Mouse (Mus musculus) testis, postnatal 14 days (tissue): ENCODE data around the gene Efna3.

Experiments
- DNase-seq: peaks from one replicate; pipeline ENCODE4 v3.0.0; 2021; ENCODE audit warnings: low spot score

Gene Efna3

DNA sequence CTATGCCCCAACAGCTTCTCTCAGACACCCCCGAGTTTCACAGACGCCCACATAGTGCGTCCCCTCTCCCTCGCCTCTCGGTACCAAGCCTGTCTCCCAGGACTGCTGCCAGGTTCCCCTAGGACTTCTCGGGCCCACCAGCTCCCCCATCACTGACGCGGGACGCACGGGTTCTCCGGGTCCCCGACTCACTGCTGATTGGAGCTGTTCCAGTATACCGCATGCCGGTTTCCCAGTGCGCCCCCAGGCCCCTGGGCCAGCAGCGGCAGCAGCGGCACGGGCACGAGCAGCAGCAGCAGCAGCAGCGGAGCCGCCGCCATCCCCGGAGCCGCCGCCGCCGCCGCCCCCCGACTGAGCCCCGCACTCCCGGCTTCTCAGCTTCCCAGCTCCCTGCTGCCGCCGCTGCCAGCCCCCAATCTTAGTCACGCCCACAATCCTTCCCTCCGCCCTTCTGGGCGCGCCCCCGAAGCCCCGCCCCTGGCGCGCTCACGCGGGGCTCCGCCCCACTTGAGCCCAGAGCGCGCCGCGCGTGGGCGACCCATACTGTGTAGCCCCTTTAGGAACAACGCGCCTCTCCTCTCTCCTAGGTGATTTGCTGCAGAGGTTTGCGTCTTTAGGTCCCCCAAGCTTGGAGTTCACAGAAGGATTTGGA is at the start of gene Efna3:
Gene Efna3, minus strand, starts transcription at position 452 of the 652 bp plus-strand sequence.
- DNase-seq, result peak; percentile 74

DNA sequence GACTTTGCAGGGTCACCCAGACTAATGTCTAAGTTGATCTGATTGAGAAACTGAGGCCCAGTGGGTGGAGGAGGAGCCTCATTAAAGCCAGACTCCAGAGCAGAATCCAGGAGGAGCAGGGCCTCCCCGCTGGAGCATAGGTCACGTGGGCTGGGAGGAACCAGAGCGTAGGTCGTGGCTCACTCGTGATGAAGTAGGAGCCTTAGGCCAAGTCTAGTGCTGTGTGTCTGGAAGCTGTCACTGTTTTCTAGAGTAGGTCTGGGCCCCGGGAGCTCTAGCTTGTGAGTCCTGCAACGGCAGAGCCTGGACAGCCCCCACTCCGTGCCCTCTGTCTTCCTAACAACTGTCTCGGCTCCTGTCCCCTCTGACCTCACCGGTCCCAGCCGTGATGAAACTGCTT is 44.6 kb upstream of the Efna3 start:
- no peak for DNase-seq

DNA sequence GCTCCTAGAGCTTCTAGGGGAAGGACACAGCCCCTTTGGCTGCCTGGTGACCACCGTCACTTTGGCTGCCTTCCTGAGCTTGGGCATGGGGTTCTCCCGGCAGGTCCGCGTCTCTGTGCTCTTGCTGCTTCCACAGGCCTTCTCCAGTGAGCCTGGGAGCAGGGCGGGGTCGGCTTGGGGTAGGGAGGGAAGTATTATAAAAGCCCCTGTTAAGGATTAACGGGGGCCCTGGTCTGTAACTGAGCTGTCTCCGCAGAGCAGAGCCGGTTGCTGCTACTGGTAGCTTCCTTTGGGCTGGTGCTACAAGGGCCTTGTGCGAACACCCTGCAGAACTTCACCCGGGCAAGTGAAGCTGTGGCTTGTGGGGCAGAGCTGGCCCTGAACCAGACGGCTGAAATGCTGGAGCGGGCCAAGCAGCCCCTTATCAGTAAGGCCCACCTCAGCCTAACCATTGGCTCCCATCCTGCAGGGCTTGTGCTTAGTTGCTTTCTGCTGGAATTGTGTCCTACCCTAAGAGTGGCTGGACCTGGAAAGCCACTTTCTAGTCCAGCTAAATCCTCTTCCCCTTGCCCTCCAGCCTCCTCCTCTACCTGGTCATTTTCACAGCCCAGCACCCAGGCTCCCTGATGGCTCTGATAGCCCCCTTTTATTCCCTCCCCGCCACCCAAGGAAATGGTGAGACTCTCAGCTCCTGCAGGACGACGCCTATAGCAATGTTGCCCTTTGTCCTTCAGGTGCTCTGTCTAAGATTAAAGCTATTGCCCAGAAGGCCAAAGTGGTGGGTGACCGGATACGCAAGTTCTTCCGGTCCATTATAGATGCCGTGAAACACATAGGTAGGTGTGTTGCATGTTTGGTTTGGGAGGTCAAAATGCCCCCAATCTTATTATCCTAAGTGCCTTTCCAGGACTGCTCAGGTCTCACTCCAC is 43.0 kb upstream of the Efna3 start:
- no peak for DNase-seq

DNA sequence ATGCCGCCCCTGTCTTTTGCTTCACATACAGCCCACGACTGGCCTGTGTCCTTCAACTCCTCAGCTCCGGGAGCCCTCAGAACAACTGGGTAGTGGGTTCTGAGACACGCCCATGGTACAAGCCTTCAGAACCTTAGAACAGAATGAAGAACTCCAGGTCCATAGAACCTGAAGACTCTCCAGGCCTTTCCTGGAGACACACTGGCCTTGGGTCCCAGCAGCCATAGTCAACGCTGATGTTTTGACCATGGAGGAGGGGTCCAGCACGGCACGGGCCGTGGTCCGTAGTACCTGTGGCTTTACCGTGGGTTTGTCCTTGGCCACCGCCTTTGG is 42.4 kb upstream of the Efna3 start, which contains the start of gene Dcst1:
Gene Dcst1, minus strand, starts transcription at position 101 of the 333 bp plus-strand sequence.
- no peak for DNase-seq

DNA sequence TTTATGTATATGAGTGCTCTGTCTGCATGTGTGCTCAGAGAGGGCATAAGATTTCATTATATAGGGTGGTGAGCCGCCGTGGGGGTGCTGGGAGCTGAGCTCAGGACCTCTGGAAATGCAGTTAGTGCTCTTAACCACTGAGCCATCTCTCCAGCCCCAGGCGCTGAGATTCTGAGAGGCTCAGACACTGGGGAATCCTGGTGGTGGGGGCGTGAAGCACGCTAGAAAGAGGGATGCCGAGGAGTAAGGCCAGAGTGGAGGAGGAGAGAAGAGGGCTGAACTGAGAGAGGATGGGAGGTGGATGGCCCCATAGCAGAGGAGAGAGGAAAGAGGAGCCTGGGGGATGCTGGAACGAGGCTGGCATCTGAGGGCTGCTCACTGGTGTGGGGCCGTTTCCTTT is 41.9 kb upstream of the Efna3 start:
- DNase-seq, result no peak

DNA sequence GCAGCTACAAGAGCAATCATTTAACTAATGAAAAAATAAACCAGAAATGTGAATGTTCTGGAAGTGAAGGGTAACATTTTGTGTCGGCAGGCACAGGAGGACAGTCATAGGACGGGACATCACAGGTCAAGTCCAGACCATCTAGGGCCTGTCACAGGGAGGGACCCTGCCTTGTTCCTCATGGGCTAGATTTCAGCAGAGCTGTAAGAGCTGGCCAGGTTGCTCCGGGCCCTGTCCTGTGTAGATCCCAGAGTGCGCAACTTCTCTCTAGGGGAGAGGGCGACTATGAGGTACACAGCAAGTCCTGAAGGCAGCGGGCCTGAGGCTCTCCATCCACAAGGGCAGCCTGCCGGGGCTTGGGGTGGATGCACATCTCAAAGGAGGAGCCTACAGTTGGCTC is 38.9 kb upstream of the Efna3 start, which contains the start of gene Dcst2:
Gene Dcst2, plus strand, starts transcription at position 301 of the 400 bp plus-strand sequence.
- DNase-seq, result no peak

DNA sequence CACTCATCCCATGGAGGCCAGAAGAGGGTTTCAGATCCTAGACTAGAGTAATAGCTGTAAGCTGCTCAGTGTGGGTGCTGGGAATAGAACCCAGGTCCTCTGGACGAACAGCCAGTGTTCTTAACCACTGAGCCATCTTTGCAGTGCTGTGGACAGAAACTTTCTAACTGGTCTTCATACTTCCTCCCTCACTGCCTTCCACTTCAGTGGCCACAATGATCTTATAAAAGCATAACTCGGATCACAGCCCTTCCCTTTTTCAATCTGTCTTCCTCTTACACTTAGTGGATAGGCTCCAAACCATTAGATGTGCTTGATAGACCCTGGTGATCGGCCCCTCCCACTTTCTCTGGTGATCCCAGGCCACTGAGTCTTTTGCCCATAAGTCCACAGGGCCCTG is 37.5 kb upstream of the Efna3 start:
- no peak for DNase-seq

DNA sequence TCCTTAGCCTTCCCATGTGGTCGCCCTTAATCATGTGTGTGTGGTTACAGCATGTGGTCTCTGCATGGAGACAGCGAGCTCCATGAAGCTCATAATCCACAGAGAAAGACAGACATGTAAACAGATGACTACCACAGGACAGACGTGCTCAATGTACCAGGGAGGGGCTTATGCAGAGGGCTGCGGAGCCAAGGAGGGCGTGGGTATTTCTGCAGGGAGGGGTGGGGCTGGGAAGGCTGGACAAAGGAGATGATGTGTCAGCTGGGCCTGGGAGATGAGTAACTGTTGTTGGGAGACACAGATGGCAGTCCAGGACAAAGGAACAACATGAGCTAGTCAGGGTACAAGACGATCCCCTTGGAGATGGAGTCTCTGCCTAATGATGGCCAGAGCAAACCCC is 36.9 kb upstream of the Efna3 start:
- DNase-seq, result no peak

DNA sequence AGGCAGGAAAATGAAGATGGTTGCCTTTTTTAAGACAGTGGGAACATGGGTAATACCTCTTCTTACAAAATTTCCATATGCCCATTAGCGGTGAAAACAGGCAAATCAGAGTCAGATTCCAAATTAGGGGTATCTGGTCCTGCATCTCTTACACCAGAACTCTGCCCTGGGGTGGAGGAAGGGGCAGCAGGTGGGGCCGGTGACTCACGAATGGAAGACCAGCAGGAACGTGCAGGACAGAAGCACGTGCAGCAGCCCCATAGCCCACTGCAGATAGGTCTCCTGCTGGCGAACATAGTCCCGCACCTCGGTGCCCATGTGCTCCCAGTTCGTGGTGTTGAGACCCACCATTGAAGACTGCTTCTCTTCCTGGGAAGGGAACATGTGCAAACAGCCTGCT is 33.3 kb upstream of the Efna3 start:
- no peak for DNase-seq

DNA sequence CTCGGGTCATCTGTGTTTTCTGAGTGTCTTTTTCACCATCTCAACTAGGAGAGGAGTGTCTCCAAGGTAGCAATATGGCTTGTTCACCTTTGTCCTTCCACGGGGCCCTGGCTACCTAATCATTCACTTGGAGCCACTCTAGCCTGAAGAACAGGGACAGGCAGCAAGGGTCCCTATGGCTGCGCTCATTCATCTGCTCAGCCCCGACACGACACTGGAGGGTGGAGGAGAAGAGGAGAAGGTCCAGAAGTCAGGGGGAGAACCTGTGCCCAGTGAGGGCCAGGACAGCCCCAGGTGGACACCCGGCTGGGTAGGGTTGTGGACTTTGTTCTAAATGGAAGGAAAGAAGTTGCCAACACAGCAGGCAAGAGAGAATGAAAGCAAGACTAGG is 32.7 kb upstream of the Efna3 start:
- DNase-seq, result no peak

DNA sequence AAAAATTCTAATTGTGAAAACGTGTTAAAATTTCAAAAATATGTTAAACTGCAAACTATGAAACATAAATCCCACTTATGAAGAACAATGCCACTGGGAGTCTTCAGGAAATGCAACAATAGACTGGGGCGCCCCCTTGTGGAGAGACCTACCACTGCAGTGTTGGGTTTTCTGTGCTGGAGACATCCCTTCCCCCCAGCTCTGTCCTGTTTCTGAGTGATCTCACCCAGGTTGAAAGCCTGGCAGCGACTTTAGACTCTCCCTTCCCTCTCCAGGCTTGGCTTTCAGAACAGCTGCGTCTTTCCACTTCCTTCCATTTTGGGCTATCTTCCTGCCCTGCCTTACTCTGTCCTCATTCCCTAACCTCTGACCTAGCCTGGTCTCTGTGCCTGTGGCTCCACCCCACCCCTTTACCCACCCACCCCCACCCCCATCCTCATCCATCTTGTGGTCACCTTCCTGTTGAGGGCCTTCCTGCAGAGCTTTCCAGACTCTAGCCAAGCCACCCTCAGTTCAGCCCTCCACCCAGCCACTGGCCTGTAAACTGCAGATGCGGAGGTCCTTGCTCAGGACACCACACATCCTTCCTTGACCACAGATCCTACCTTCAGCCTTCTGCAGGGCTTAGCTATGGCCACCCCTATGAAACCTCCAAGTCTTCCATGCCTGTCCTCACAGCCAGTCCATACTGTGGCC is 32.2 kb upstream of the Efna3 start:
- DNase-seq, result peak; percentile 66

DNA sequence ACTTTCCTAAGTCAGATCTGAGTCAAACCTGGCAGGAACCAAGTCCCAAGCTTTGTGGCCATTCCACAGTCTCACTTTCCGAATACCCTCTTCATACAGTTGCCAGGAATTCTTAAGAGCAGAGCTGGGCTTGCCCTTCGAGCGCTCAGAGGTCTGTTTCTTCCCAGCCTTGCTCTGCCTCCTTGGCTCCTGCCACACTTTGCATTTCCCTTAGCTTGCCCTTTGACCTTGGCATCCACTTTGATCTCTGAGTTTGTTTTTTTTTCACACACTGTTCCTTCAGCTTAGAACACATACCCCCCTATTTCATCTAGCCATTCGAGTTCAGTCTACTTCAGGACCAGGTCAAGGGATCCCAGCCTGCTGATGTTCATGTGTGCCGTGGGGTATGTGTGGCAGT is 28.5 kb upstream of the Efna3 start:
- DNase-seq, result no peak

DNA sequence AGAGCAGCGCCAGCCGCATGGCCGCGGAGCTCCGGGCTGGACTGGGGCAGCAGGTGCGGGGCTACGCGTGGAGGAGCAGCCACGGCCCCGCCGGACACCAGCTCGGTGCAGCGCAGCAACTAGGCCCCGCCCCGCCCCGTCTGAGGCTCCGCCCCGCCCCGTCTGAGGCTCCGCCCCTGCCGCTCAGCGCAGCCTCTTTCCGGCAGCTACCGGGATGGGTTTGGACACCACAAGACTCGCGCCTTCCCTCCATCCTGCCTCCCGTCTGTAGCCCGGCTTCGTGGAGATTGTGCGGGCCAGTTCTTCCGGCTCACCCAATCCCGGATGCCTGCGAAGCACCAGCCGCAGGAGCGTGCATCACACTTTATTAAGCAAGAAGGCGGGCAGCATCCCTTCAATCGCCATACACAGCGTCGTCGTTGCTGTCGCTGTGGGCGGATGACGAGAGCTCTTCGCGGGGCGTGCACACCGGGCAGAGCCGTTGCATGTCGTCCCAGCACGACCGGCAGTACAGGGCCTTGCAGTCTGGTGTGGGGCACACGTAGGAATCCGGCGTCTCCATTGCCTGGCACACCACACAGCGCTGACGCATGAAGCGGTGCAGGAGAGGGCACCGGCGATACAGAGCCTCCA is 27.2 kb upstream of the Efna3 start, which contains the start of gene Adam15:
Gene Adam15, minus strand, starts transcription at position 128 of the 633 bp plus-strand sequence.
- DNase-seq, result peak; percentile 87

DNA sequence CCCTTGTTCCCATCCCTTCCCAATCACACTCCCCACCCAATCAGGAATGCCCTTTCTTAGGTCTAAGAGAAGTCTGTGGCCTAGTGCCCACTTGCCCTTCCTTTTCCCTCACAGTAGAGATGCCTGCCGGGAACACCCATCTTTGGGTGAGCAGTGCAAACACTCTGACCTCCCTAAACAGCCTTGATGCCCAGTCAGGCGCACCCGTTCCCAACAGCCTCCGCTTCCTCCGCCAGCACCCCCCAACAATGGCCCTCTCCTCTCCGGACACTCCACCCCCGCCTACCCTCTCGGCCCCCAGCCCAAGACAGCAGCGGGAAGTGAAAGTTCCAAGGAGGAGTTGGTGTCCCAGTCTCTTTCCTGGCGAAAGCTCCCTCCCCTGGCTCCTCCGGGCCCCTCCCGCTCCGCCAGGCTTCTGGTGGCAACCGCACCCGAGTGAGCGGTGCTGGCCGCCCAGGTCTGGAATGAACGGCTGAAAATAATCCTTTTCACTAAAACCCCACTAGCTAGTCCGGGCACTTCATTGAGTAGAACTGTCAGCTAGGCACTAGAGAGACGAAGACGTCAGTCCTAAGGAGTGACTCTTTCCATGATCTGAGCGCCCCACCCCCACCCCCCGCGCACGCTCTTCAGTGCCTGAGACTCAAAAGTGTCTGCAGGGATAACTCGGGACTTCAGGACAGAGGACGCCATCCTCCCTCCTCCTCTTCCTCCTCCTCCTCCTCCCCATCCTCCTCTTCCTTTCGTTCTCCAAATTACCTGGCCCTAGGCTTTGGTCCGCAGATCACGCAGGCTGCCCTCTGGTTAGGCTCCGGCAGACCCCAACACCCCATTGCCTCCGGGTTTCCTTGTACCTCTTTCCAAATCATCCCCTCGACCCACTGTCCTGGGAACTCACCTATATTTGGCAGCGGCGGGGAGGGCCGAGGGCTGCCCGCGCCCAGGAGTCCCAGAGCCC is 26.4 kb upstream of the Efna3 start:
- DNase-seq, result no peak

DNA sequence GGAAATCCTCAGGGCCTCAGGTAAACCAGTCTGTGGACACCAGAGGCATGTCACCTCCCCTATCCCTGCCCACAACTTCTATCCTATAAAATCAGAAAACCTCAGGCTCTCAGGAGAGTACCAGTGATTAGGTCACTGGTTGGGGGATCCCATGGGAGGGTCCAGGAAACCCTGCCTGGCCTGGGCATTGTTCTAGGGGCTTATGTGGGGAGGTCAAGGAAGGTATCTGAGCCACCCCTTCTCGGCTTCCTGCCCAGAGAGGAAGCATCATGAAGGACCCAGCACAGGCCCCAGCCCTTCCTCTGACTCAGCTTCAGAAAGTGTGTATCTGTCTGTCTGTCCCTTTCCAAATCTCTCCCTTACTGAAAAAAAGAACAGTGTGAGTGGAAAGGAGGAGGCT is 25.2 kb upstream of the Efna3 start:
- no peak for DNase-seq

DNA sequence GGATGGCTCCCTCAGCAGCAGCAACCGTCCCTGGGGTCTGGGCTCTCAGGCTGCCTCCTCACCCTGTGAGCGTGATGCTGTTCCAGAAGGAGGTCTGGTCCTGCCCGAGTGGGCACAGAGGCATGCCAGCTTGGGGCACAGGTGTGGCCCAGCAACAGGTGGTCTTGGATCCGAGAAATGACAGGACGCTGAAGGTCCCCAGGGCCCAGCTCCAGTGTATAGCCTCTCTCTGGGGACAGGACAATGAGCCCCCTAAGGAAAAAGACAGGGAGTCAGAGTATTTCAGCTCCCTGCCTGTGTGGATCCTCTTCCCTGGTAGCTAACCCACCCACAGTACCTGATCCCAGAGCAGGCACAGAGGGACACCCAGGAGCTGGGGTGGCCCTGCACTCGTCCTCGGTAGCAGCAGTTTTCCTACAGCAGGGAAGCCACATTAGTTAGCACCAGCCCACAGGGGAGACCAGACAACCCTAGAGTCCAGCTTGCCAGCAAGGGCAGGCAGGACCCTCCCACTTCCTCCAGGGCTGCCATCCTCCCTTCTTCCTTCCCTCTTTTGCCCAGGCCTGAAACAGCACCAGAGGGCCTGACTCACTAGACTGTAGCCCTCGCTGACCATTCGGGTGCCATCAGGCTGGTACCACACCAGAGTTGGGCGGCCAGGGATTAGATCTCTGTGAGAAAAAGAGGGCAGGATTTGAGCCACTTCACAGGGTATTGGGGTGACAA is 24.2 kb upstream of the Efna3 start:
- DNase-seq, result no peak

DNA sequence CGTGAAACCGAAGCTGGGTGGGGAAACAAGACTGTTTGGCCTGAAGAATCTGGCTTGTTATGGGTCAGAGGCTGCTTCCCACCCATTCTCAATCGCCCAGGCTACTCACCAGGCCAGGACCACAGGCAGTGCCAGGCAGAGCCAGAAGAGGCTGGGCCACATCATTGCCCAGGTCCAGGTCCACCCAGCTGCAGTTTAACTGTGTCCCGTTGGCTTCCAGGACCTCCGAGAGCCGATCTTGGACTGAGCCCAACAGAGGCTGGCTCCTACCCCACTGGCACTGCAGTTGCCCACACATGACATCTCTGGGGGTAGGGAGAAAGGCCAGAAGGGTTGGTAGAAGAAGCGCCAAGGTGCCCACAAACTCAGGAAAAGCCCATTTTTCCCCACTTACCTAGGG is 20.5 kb upstream of the Efna3 start:
- no peak for DNase-seq

DNA sequence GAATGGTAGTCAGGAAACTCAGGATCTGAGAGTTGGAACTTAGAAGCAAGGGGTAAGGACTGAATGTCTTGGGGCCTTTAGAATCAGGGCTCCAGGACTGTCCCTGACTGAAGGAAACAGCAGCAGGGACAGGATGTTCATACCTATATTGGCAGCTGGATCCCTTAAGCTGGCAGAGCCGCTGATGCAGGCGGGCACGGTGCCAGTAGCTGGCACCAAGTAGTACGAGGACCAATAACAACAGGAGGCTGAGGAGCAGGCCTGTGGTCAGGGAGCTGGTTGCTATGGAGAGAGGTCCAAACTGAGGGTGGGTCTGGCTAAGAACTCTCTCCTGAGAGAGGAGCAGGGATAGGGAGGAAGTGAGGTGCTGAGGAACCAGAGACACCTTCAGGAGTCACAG is 19.0 kb upstream of the Efna3 start:
- no peak for DNase-seq

DNA sequence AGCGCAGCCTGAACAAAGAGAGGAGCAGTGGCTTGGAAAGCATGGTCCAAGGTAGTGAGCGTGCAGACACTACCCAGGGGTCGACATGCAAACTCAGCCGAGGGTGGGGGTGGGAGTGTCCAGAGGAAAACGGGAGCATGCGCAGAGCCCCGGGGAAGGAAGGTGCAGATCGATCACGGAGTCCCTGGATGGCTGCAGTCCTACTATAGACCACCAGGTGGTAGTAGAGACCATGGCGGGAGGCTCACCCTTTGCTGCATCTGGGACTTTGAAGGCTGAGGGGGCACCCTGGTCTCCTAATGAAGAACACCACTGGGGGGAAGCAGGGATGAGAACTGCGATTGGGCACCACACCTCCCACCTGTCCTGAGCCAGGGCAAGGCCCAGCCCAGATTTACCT is 17.7 kb upstream of the Efna3 start:
- no peak for DNase-seq

DNA sequence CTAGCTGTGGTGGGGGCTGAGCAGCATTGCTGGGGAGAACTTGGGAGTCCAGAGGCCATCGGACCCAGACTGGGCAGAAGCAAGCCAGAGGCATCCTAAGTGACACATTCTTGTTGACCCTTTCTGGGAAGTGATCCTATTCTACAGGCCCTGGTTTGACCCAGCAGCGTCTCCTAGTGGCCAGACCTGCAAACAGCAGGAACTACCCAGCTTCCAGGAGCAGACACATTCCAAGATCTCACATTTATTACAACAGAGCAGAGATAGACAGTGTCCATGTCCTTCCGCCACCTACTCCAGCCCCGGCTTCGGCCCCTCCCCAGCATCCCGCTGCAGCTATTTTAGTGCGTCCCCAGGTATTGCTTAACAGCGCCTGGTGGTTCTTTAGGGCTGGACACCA is 16.7 kb upstream of the Efna3 start:
- DNase-seq, result no peak
